Mouse (Mus musculus) limb, embryonic 11.5 days (tissue): ENCODE data around the gene Gm9903. TPM values are rescaled to one million over a fixed set of nuclear protein-coding genes. Genes with fewer than 3 reads are reported as not detected.

Experiments used
- ATAC-seq: fragments of 200-750 bp; cut with Nextera tagmentation; 2 replicates; pipeline ENCODE4 v1.8.0; 2017; ENCODE audit warnings: low read depth; ENCODE audit not compliant: insufficient number of reproducible peaks, low FRiP score, low TSS enrichment
- DNase-seq: peaks from one replicate; pipeline ENCODE4 v3.0.0-alpha.2; 2015; ENCODE audit warnings: low spot score
- H3K27ac ChIP-seq: fragments of 300-500 bp; sonication (generic); replicated peaks from 2 replicates; pipeline ENCODE4 v1.5.1; 2014; ENCODE audit warnings: low read depth, mild to moderate bottlenecking, low read length
- H3K27me3 ChIP-seq: fragments of 300-500 bp; sonication (generic); 2 replicates; pipeline ENCODE4 v1.6.1; 2014; ENCODE audit warnings: mild to moderate bottlenecking, low read length, mixed read lengths; ENCODE audit not compliant: control insufficient read depth, insufficient read depth
- H3K36me3 ChIP-seq: fragments of 300-500 bp; sonication (generic); 2 replicates; pipeline ENCODE4 v1.6.1; 2014; ENCODE audit warnings: mild to moderate bottlenecking, low read length, moderate library complexity, mixed read lengths; ENCODE audit not compliant: control insufficient read depth, insufficient read depth
- H3K4me1 ChIP-seq: fragments of 300-500 bp; sonication (generic); 2 replicates; pipeline ENCODE4 v1.6.1; 2014; ENCODE audit warnings: low read length, mixed read lengths; ENCODE audit not compliant: control insufficient read depth, insufficient read depth
- H3K4me2 ChIP-seq: fragments of 300-500 bp; sonication (generic); 2 replicates; pipeline ENCODE4 v1.6.1; 2014; ENCODE audit warnings: low read depth, mild to moderate bottlenecking, moderate library complexity; ENCODE audit not compliant: severe bottlenecking
- H3K4me3 ChIP-seq: fragments of 300-500 bp; sonication (generic); 2 replicates; pipeline ENCODE4 v1.5.1; 2014; ENCODE audit warnings: low read depth, low read length
- H3K9ac ChIP-seq: fragments of 300-500 bp; sonication (generic); 2 replicates; pipeline ENCODE4 v1.6.1; 2014; ENCODE audit warnings: mild to moderate bottlenecking, low read length
- H3K9me3 ChIP-seq: fragments of 300-500 bp; sonication (generic); 2 replicates; pipeline ENCODE4 v1.6.1; 2016; ENCODE audit warnings: low read length; ENCODE audit not compliant: control insufficient read depth
- WGBS: fragments of 180-500 bp; shearing (Covaris S2); extraction: QIAGEN DNeasy Blood & Tissue Kit; methylation state at CpG from one replicate; pipeline ENCODE4 v1.1.7; 2014; 5-methylcytosine and 5-hydroxymethylcytosine counted together
- polyA plus RNA-seq: library from polyadenylated mRNA; unstranded; fragments of >200 nt; fragmentation: Nextera tagmentation; extraction: Ambion mirVana; gene quantifications from 2 replicates; pipeline ENCODE4 v1.2.1, GENCODE M21; 2014

Gm9903 gene
- polyA plus RNA-seq, result 0.21 and 0.45 TPM in 2 replicates

- Histone ChIP-seq H3K9ac (peak within 1 kb of the TSS; percentile 85), H3K4me3 (peak within 1 kb of the TSS; percentile 88), H3K9me3 (no peaks in the 10 kb centered on the region), H3K4me2 (peak within 1 kb of the TSS; percentile 75), H3K27me3 (no peaks in the 10 kb centered on the region), H3K4me1 (peaks cover 3% of the 10 kb centered on the region; the same call in 1 of the 2 replicates), H3K36me3 (no peaks in the 10 kb centered on the region), H3K27ac (peak within 1 kb of the TSS; percentile 77)
- WGBS, result under 1% methylated on average over 99 of the region's 99 CpGs
- peak; percentile 94 for ATAC-seq
- peak; percentile 100 for DNase-seq
These were observed at the start of gene Gm9903, which contains the start of gene Fam53a for GRCm38 (mm10) chr5:33629301-33629987. TSS of gene Gm9903 (plus strand) at chr5:33629925. TSS of gene Fam53a (minus strand) at chr5:33629635.

- no peak overlapping the region for H3K4me3 ChIP-seq
- no peak overlapping the region for H3K27ac ChIP-seq
- no peak overlapping the region for H3K9ac ChIP-seq
- 82% methylated on average over 1 of the region's 1 CpGs for WGBS
- H3K4me2 ChIP-seq, result no peak overlapping the region
- DNase-seq (no peak), ATAC-seq (no peak)
- no peaks in the 10 kb centered on the region for H3K4me1 ChIP-seq
- H3K9me3 ChIP-seq, result no peaks in the 10 kb centered on the region
- no peaks in the 10 kb centered on the region for H3K36me3 ChIP-seq
- no peaks in the 10 kb centered on the region for H3K27me3 ChIP-seq
These were observed 49.4 kb upstream of the Gm9903 start for GRCm38 (mm10) chr5:33580336-33580735.

GRCm38 (mm10) chr5:33587498-33588058 lies 42.1 kb upstream of the Gm9903 start:
- no peaks in the 10 kb centered on the region for H3K36me3 ChIP-seq
- H3K4me2 ChIP-seq, result no peak overlapping the region
- H3K4me3 ChIP-seq, result no peak overlapping the region
- H3K9ac ChIP-seq, result no peak overlapping the region
- no peak for DNase-seq
- 73% methylated on average over 18 of the region's 18 CpGs for WGBS
- no peak overlapping the region for H3K27ac ChIP-seq
- H3K27me3 ChIP-seq, result no peaks in the 10 kb centered on the region
- no peaks in the 10 kb centered on the region for H3K9me3 ChIP-seq
- no peaks in the 10 kb centered on the region for H3K4me1 ChIP-seq
- ATAC-seq, result no peak

- WGBS, result 82% methylated on average over 3 of the region's 3 CpGs
- Histone ChIP-seq H3K36me3 (no peaks in the 10 kb centered on the region), H3K27ac (no peak overlapping the region), H3K4me2 (no peak overlapping the region), H3K4me1 (no peaks in the 10 kb centered on the region), H3K27me3 (no peaks in the 10 kb centered on the region), H3K9ac (no peak overlapping the region), H3K9me3 (no peaks in the 10 kb centered on the region), H3K4me3 (no peak overlapping the region)
- DNase-seq (no peak), ATAC-seq (no peak)
These were observed 41.7 kb upstream of the Gm9903 start for GRCm38 (mm10) chr5:33588066-33588465.

- Histone ChIP-seq H3K9ac (no peak overlapping the region), H3K4me2 (no peak overlapping the region), H3K27me3 (no peaks in the 10 kb centered on the region), H3K4me1 (no peaks in the 10 kb centered on the region), H3K9me3 (no peaks in the 10 kb centered on the region), H3K4me3 (no peak overlapping the region), H3K27ac (no peak overlapping the region), H3K36me3 (no peaks in the 10 kb centered on the region)
- WGBS, result 64% methylated on average over 5 of the region's 5 CpGs
- DNase-seq, result peak; percentile 88
- no peak for ATAC-seq
These were observed 40.4 kb upstream of the Gm9903 start for GRCm38 (mm10) chr5:33589221-33589888.

- Histone ChIP-seq H3K27me3 (no peaks in the 10 kb centered on the region), H3K4me2 (no peak overlapping the region), H3K36me3 (no peaks in the 10 kb centered on the region), H3K27ac (no peak overlapping the region), H3K4me1 (no peaks in the 10 kb centered on the region), H3K9me3 (no peaks in the 10 kb centered on the region), H3K4me3 (no peak overlapping the region), H3K9ac (no peak overlapping the region)
- DNase-seq (peak; percentile 48), ATAC-seq (no peak)
- WGBS, result 39% methylated on average over 2 of the region's 2 CpGs
These were observed 36.1 kb upstream of the Gm9903 start for GRCm38 (mm10) chr5:33593620-33594019.

GRCm38 (mm10) chr5:33605314-33605713 lies 24.4 kb upstream of the Gm9903 start:
- DNase-seq (no peak), ATAC-seq (no peak)
- Histone ChIP-seq H3K4me1 (no peaks in the 10 kb centered on the region), H3K27me3 (no peaks in the 10 kb centered on the region), H3K4me2 (no peak overlapping the region), H3K4me3 (no peak overlapping the region), H3K27ac (no peak overlapping the region), H3K9me3 (no peaks in the 10 kb centered on the region), H3K9ac (no peak overlapping the region), H3K36me3 (peaks cover 11% of the 10 kb centered on the region)
- 90% methylated on average over 5 of the region's 5 CpGs for WGBS

- H3K4me3 ChIP-seq, result no peak overlapping the region
- no peak overlapping the region for H3K27ac ChIP-seq
- peaks cover 11% of the 10 kb centered on the region for H3K36me3 ChIP-seq
- no peak for ATAC-seq
- no peaks in the 10 kb centered on the region for H3K27me3 ChIP-seq
- no peaks in the 10 kb centered on the region for H3K4me1 ChIP-seq
- no peaks in the 10 kb centered on the region for H3K9me3 ChIP-seq
- H3K9ac ChIP-seq, result no peak overlapping the region
- H3K4me2 ChIP-seq, result no peak overlapping the region
- no peak for DNase-seq
- WGBS, result 80% methylated on average over 7 of the region's 7 CpGs
These were observed 23.1 kb upstream of the Gm9903 start for GRCm38 (mm10) chr5:33606631-33607030.
